Mouse (Mus musculus) lung, postnatal 0 days (tissue): ENCODE results near the gene Sema3f. TPM values are rescaled to one million over a fixed set of nuclear protein-coding genes. Genes with fewer than 3 reads are reported as not detected.
A peak's percentile ranks its signal among the peaks of the same experiment; 100 is the strongest.

Experiments used
- ATAC-seq: fragments of 200-750 bp; cut with Nextera tagmentation; 2 replicates; pipeline ENCODE4 v1.8.0; 2017; ENCODE audit warnings: moderate library complexity
- DNase-seq: peaks from one replicate; pipeline ENCODE4 v3.0.0-alpha.2; 2016; ENCODE audit warnings: low spot score
- H3K27ac ChIP-seq: fragments of 300-500 bp; sonication (generic); 2 replicates; pipeline ENCODE4 v1.5.1; 2014; ENCODE audit warnings: antibody characterized with exemption, mild to moderate bottlenecking, low read length, mixed read lengths
- H3K27me3 ChIP-seq: fragments of 300-500 bp; sonication (generic); replicated peaks from 2 replicates; pipeline ENCODE4 v1.6.1; 2014; ENCODE audit warnings: low read length, mixed read lengths; ENCODE audit not compliant: insufficient read depth
- H3K36me3 ChIP-seq: fragments of 300-500 bp; sonication (generic); 2 replicates; pipeline ENCODE4 v1.6.1; 2014; ENCODE audit warnings: low read length, mixed read lengths; ENCODE audit not compliant: insufficient read depth
- H3K4me1 ChIP-seq: fragments of 300-500 bp; sonication (generic); 2 replicates; pipeline ENCODE4 v1.6.1; 2014; ENCODE audit warnings: antibody characterized with exemption, low read depth, low read length, mixed read lengths; ENCODE audit not compliant: insufficient read depth
- H3K4me2 ChIP-seq: fragments of 300-500 bp; sonication (generic); replicated peaks from 2 replicates; pipeline ENCODE4 v1.6.1; 2014; ENCODE audit warnings: low read depth, mild to moderate bottlenecking, low read length, moderate library complexity, mixed read lengths
- H3K4me3 ChIP-seq: fragments of 300-500 bp; sonication (generic); 2 replicates; pipeline ENCODE4 v1.5.1; 2014; ENCODE audit warnings: low read depth, low read length
- H3K9ac ChIP-seq: fragments of 300-500 bp; sonication (generic); replicated peaks from 2 replicates; pipeline ENCODE4 v1.6.1; 2014; ENCODE audit warnings: low read depth, mild to moderate bottlenecking
- H3K9me3 ChIP-seq: fragments of 300-500 bp; sonication (generic); 2 replicates; pipeline ENCODE4 v1.6.1; 2016; ENCODE audit warnings: low read length, mixed read lengths
- CTCF ChIP-seq: IDR thresholded peaks from 2 replicates; pipeline ENCODE4 v1.5.1; 2016; ENCODE audit warnings: antibody characterized with exemption, mild to moderate bottlenecking
- EP300 ChIP-seq: IDR thresholded peaks from 2 replicates; pipeline ENCODE4 v1.6.1; 2016; ENCODE audit warnings: antibody characterized with exemption, mild to moderate bottlenecking, control low read depth
- WGBS: fragments of 180-500 bp; shearing (Covaris S2); extraction: QIAGEN DNeasy Blood & Tissue Kit; methylation state at CpG from one replicate; pipeline ENCODE4 v1.1.7; 2014; 5-methylcytosine and 5-hydroxymethylcytosine counted together
- polyA plus RNA-seq: library from polyadenylated mRNA; unstranded; fragments of >200 nt; fragmentation: Nextera tagmentation; extraction: Ambion mirVana; gene quantifications from 2 replicates; pipeline ENCODE4 v1.2.1, GENCODE M21; 2015

Sema3f gene
- polyA plus RNA-seq, 1 experiment from 2014 or later, result 24.9 TPM

GRCm38 (mm10) chr9:107729709-107730108 lies 19.4 kb upstream of the Sema3f start:
- TF ChIP-seq EP300 (no peak), CTCF (no peak)
- peaks cover 4% of the 10 kb centered on the region; the same call in 1 of the 2 replicates for H3K4me1 ChIP-seq

DNA sequence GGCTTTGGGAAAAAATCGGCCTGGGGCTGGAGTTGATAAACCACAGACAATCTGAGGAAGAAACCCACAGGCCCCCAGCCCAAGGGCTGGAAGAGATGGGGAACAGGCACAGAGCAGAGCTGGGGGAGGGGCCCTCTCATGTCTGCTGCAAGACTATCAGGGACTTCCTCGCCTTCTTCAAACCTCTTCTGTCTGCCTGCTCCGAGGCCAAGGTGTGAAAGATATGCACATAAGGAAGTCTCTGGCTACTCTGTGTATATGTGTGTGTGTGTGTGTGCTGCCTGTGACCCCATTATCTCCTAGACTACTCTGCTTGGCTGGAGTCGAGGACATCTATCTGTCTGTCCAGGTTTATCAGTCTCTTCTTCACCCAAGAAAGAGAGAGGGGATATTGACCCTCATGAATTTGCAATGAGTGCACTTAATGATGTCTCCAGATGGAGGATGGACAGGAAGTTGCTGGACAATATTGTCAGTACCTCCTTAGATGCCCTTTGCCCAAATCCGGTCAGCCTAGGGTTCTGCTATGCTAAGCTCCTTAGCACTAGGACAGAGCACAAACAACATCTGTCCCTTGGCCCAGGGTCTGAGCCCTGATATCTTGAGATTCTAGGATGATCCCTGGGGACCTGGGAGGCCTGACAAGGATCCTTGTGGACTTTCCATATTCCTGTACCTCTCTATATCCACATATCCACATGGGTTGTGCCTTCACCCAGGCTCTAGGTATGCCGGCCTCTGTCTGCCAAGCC lies 18.8 kb upstream of the Sema3f start:
- no peak overlapping the region for H3K9ac ChIP-seq
- H3K27me3 ChIP-seq, result no peaks in the 10 kb centered on the region
- no peak overlapping the region for H3K4me3 ChIP-seq
- H3K27ac ChIP-seq, result no peak overlapping the region
- DNase-seq (no peak), ATAC-seq (no peak)
- WGBS, result 57% methylated on average over 6 of the region's 6 CpGs
- H3K9me3 ChIP-seq, result no peaks in the 10 kb centered on the region
- no peaks in the 10 kb centered on the region; the same call in 1 of the 2 replicates for H3K4me1 ChIP-seq
- TF ChIP-seq CTCF (no peak), EP300 (no peak)
- H3K36me3 ChIP-seq, result no peaks in the 10 kb centered on the region
- no peak overlapping the region for H3K4me2 ChIP-seq

More at GRCm38 (mm10) chr9:107729709-107730108, 19.4 kb upstream of the Sema3f start:
- no peak overlapping the region for H3K27ac ChIP-seq
- H3K9me3 ChIP-seq, result no peaks in the 10 kb centered on the region
- no peak overlapping the region for H3K9ac ChIP-seq
- WGBS, result 57% methylated on average over 3 of the region's 3 CpGs
- H3K27me3 ChIP-seq, result no peaks in the 10 kb centered on the region
- DNase-seq, result no peak
- H3K36me3 ChIP-seq, result no peaks in the 10 kb centered on the region
- no peak overlapping the region for H3K4me2 ChIP-seq
- H3K4me3 ChIP-seq, result no peak overlapping the region
- ATAC-seq, result no peak

GRCm38 (mm10) chr9:107727041-107727440 lies 16.8 kb upstream of the Sema3f start:
- peak; percentile 27; the same call in 1 of the 2 replicates for ATAC-seq
- Histone ChIP-seq H3K9ac (no peak overlapping the region), H3K4me2 (no peak overlapping the region), H3K27me3 (no peaks in the 10 kb centered on the region), H3K9me3 (no peaks in the 10 kb centered on the region), H3K4me1 (peaks cover 12% of the 10 kb centered on the region; the same call in 1 of the 2 replicates), H3K27ac (no peak overlapping the region), H3K4me3 (no peak overlapping the region), H3K36me3 (no peaks in the 10 kb centered on the region)
- DNase-seq, result peak; percentile 64
- no peak for TF ChIP-seq CTCF
- no peak for TF ChIP-seq EP300
- 53% methylated on average over 3 of the region's 3 CpGs for WGBS

DNA sequence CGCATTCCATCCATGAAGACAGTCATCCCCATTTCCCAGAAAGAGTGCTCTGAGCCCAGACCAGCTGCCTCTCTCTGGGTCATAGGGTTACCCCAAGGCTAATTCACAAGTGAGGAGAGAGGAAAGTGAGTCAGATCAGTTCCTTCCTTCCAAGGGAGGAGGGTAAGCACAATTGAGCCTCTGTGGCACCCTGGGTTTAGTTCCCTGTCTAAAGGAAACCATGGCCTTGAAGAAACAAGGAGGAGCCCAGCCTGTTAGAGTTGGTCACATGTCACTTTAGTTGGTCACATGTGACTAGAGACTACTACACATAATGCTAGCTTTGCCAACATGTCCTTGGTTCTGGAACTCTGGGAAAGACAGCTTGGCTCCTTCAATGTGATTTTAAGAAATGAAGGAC lies 14.5 kb upstream of the Sema3f start:
- 94% methylated on average over 1 of the region's 1 CpGs for WGBS
- DNase-seq (peak; percentile 48), ATAC-seq (peak; percentile 49)
- no peak for TF ChIP-seq EP300
- no peak for TF ChIP-seq CTCF
- Histone ChIP-seq H3K4me2 (no peak overlapping the region), H3K9ac (no peak overlapping the region), H3K27me3 (no peaks in the 10 kb centered on the region), H3K36me3 (no peaks in the 10 kb centered on the region), H3K9me3 (no peaks in the 10 kb centered on the region), H3K4me1 (peaks cover 15% of the 10 kb centered on the region; the same call in 1 of the 2 replicates), H3K27ac (peak overlapping the region; percentile 79), H3K4me3 (no peak overlapping the region)

DNA sequence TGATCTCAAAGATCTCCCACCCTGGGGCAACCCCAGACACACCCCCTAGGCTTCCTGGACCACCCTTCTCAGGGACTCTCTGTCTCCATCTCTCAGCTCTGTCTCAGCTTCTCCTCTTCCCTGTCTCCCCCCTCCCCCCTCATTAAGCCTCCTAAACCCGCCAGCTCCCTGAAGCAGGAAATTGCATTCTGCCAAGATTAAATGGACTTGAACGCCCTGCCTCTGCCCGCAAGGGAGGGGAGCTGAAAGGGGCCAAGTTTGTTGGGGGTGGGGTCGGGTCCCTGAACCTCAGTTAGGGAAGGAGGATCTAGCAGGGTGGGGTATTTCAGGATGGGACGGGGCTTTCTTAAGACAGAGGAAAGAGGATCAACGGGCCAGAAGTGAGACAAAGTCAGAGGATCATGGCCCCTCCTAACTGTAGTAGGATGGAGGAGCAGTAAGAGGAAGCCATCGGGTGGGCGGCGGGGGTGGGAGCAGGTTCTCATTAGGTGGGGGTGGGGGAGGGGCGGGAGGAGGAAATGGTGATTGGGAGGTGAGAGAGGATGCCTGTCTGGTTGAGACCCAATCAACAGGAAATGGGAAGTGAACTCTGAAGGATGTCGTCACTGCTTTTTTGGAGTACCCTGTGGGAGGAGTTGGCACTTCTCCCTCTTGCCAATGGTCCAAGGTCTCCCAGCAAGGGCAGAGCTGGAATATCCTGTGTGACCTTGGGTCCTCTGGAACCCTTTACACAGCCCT lies 13.7 kb upstream of the Sema3f start:
- H3K27ac ChIP-seq, result peak overlapping the region; percentile 79
- no peak overlapping the region; the same call in 1 of the 2 replicates for H3K9ac ChIP-seq
- no peaks in the 10 kb centered on the region for H3K9me3 ChIP-seq
- H3K4me2 ChIP-seq, result peak overlapping the region; percentile 33
- DNase-seq, result peak; percentile 91
- ATAC-seq, result peak; percentile 86
- WGBS, result 0% methylated on average over 10 of the region's 11 CpGs
- H3K4me3 ChIP-seq, result no peak overlapping the region; the same call in 1 of the 2 replicates
- no peaks in the 10 kb centered on the region for H3K27me3 ChIP-seq
- peaks cover 15% of the 10 kb centered on the region; the same call in 1 of the 2 replicates for H3K4me1 ChIP-seq
- H3K36me3 ChIP-seq, result no peaks in the 10 kb centered on the region
- TF ChIP-seq EP300, result peak; percentile 45; the same call in 1 of the 2 replicates
- TF ChIP-seq CTCF, result no peak

DNA sequence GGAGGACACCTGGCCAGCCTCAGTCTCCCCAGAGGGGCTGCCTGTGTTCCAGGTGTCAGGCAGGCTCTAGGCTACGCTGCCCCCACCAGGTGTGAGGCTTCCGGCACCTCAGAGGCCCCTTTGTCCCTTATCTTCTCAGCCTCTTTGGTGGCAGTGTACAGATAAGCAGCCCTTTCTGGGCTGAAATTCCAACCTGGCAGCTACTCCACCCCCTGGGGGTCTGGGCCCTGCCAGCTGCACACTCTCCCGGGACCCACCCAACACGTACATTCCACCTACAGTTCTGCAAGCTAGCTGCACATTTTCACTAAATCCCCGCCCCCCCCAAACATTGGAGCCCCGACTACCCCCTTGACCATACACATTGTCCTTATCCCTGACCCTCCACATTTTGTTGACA lies 13.0 kb upstream of the Sema3f start:
- Histone ChIP-seq H3K9me3 (no peaks in the 10 kb centered on the region), H3K27ac (peak overlapping the region; percentile 79; the same call in 1 of the 2 replicates), H3K36me3 (no peaks in the 10 kb centered on the region), H3K4me3 (no peak overlapping the region), H3K4me2 (peak overlapping the region; percentile 33), H3K9ac (no peak overlapping the region), H3K4me1 (peaks cover 15% of the 10 kb centered on the region; the same call in 1 of the 2 replicates), H3K27me3 (no peaks in the 10 kb centered on the region)
- ATAC-seq, result no peak
- WGBS, result 26% methylated on average over 5 of the region's 6 CpGs
- TF ChIP-seq EP300, result no peak
- no peak for TF ChIP-seq CTCF
- DNase-seq, result no peak
